Mouse (Mus musculus): ENCODE measurements at regions not wholly inside any gene's neighbourhood (a gene's known extent, or its start where the extent isn't known, plus 50 kb on each side); places are given as distances from the start of the nearest gene placed in this dataset.
A peak's percentile ranks its signal among the peaks of the same experiment; 100 is the strongest.

DNA sequence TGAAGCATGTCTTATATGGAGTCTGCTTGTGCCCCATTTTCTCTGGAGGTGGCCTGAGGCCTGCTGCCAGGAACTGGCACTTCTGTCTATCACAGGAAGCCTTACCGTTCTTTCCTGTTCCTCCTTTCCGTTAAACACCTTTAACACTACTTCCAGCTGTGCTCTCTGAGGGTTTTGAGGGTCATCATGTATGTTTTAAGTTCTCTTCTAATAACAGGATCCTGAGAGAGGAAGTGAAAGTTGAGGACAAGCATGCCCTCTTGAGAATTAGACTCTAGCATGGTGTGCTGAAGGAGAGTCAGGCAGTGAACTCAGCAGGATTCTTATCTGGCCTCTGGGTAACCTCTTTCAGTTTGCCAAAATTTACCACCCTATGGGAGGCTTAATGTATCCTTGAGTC, 418.0 kb upstream of the 9430069I07Rik start:
- DNase-seq (ENCODE audit: low spot score in 2 of 2): peak in 1 of 2 experiments; percentile 2

DNA sequence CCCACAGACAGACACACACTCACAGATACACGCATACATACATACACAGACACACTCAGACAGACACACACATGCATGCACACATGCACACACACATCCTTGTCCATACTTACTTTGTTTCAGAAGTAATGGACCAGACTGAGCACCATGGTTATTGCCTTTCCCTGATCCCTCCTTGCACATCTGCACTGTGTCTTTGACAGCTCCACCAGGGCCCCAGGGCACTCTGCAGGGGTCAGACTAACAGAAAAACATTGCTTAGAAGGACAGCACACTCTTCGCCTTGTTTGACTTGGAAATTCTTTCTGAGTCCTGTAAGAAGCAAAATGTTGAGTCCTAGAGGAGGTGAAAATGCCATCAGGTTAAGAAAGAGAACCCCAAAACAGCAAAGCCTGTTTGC, 394.1 kb upstream of the 9430069I07Rik start:
- DNase-seq (ENCODE audit: low spot score in 2 of 2): no peak

DNA sequence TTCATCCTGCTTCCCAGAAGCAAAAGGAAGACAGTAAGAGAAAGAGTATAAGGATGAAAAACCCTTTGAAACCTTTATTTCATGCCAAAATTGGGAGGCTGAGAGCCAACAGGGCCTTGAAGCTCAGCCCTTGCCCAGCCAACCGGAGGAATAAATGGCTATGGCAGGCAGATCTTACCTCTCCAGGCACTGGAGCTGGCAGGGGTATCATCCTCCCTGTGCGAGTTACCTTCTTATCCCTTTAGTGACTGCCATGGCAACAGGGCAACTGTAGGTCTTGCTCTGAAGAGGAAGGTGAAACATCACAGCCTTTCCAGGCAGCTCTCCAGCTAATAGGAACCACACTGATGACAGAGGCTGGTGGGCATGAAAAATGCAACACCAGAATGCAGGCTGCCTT, 393.3 kb upstream of the 9430069I07Rik start:
- DNase-seq (ENCODE audit: low spot score in 2 of 2): no peak

GRCm38 (mm10) chr15:34747111-34747510, 389.4 kb upstream of the 9430069I07Rik start:
- no peak for DNase-seq (ENCODE audit: low spot score in 2 of 2)

DNA sequence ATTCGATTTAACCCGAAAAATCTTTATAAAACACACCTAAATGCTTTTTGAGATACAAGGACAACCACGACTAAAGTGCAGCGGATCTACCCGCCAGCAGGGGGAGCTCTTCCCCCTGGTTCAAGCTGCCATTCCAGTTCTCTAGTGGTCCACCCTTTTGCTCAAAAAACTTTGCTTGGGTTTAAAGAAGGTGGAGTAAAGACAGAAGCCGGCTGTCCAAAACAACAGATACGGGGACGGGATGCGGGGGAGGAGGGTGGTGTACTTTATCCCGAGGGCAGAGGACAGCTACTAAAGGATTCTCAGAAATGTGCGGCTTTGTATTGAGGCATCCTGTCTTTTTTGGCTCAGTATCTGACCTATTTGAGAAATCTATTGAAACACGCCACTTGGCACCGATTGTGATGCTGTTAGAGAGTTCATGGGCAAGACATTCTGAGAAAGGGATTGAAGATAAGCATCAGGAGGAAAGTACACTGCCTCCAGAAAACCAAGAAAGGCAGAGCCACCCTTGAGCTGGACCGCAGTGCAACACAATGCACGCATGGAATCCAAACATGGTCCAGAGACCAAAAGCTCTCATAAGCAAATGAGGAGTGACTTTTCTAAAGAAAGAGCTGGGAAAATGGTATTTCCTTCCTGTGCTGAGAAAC, 385.6 kb upstream of the 9430069I07Rik start:
- DNase-seq (ENCODE audit: low spot score in 2 of 2): peak in 1 of 2 experiments; percentile 31

DNA sequence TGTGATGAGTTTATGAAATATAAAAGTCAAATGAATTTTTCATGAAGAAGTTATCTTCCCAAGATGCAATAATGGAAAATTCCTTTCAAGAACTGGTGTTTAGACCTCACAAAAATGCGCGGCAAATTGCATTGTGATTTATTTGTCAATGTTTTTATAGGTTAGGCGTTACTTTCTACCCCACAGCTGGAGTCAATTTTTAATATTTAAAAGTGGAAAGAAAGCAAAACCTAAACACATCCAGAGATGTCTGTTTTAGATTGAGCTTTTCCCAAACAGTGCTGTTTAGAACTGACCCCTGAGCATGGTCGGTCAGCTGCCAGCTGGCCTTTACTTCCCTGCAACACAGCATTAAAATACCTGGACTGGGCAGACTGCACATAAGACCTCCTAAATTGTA, 383.8 kb upstream of the 9430069I07Rik start:
- DNase-seq (ENCODE audit: low spot score in 2 of 2): no peak

All from natural killer cell, adult 2 months (primary cell).